Mouse (Mus musculus): Measurements from ENCODE around the gene Srebf2.

- TF ChIP-seq CTCF (IDR thresholded peaks at IDR 0.05; ENCODE audit: control insufficient read depth, insufficient read depth, insufficient read length) (no peak), MYOG (IDR thresholded peaks at IDR 0.05; ENCODE audit: control insufficient read depth, extremely low read depth, insufficient read length) (no peak), USF1 (IDR thresholded peaks at IDR 0.05; ENCODE audit: low read depth) (no peak), MAX (IDR thresholded peaks at IDR 0.05) (no peak), CEBPB (IDR thresholded peaks at IDR 0.05; ENCODE audit: low read depth) (no peak)
These were observed 9.3 kb downstream of the Srebf2 start for GRCm38 (mm10) chr15:82156298-82156697.

Data from C2C12 (cell line).